Mouse (Mus musculus): ENCODE measurements at regions not wholly inside any gene's neighbourhood (a gene's known extent, or its start where the extent isn't known, plus 50 kb on each side); places are given as distances from the start of the nearest gene placed in this dataset.

DNA sequence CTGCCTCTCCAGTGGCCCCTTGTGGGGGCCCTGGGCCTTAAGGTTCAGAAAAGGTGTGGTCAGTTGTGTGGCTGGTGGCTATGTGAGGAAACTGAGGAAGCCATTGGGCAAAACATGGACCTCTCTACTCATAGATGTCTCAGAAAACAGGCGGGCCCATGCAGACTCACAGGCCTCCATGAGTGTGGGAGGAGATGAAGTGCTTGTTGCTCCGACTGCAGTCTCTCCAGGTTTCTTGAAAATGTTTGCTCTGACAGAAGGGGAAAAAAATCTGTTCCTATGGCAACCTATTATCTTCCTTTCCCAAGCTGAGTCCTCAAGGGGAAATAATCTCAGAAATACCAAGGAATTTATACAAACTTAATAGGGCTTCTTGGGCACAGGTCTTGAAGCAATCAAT, 95.3 kb upstream of the Ywhaq start:
- H3K27me3 ChIP-seq, result no peaks in the 10 kb centered on the region
- H3K4me2 ChIP-seq, result no peak overlapping the region
- no peaks in the 10 kb centered on the region for H3K36me3 ChIP-seq (ENCODE audit: poor library complexity, severe bottlenecking)
- H3K4me3 ChIP-seq, result no peak overlapping the region
- H3K9ac ChIP-seq, result no peak overlapping the region
- peaks cover 4% of the 10 kb centered on the region; the same call in 1 of the 2 replicates for H3K4me1 ChIP-seq
- no peak for ATAC-seq
- WGBS, result 83% methylated on average over 2 of the region's 2 CpGs
- H3K27ac ChIP-seq, result no peak overlapping the region
- H3K9me3 ChIP-seq (replicated peaks), result no peaks in the 10 kb centered on the region

DNA sequence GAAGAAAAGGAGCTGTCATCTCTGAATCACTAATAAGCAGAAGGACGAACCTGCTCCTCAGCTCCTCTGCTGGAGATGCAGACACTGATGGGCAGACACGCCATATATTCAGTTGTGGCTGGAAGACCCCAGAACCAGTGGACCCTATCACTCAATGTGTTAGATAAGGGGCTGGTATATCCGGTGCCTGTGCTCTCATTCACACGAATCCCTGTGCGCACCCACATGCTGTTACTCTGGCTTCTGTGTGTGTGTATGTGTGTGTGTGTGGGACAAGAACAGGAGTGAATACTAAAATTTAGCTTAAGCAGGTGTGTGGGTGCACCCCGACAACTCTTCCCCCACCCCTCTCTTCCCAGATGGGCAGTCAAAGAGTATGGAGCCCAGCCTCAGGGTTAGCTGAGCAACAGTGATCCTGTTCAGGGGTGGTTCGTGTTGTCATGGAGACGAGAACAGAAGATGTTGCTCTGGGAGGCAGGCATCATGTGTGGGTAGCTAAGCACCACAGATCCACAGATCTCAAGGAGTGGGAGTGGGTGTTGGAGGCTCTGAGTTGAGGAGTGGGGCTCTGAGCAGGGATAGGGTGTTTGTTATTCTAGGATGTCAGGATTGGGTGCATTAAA, 93.7 kb upstream of the Ywhaq start:
- Histone ChIP-seq H3K27ac (no peak overlapping the region; the same call in 1 of the 2 replicates), H3K9ac (no peak overlapping the region), H3K4me3 (no peak overlapping the region), H3K27me3 (no peaks in the 10 kb centered on the region), H3K4me1 (peaks cover 4% of the 10 kb centered on the region; the same call in 1 of the 2 replicates), H3K4me2 (no peak overlapping the region), H3K9me3 (replicated peaks) (no peaks in the 10 kb centered on the region), H3K36me3 (ENCODE audit: poor library complexity, severe bottlenecking) (no peaks in the 10 kb centered on the region)
- peak; percentile 59; the same call in 1 of the 2 replicates for ATAC-seq
- 68% methylated on average over 8 of the region's 8 CpGs for WGBS

DNA sequence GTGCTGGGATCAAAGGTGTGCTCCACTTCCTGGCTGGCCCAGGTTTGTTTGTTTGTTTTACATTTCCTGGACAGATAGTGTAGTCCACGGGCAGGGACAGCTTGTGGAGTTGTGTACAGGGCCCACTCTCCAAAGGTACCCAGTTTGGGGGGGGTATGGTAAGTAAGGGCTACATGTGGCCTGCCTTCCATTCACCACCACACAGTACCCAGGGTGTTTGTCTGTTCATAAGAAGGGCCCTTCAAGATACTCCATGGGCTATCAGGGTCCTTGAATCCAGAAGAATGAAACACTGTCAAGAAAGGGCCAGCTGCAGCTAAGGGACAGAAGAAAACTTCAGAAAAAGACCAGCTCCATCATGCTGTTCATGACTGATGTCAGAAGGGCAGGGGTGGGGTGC, 89.6 kb upstream of the Ywhaq start:
- H3K27ac ChIP-seq, result no peak overlapping the region
- no peak overlapping the region for H3K9ac ChIP-seq
- WGBS, result 78% methylated on average over 1 of the region's 1 CpGs
- peaks cover 4% of the 10 kb centered on the region; the same call in 1 of the 2 replicates for H3K4me1 ChIP-seq
- H3K27me3 ChIP-seq, result no peaks in the 10 kb centered on the region
- H3K4me3 ChIP-seq, result no peak overlapping the region
- H3K36me3 ChIP-seq (ENCODE audit: poor library complexity, severe bottlenecking), result no peaks in the 10 kb centered on the region
- H3K9me3 ChIP-seq (replicated peaks), result no peaks in the 10 kb centered on the region
- ATAC-seq, result no peak
- H3K4me2 ChIP-seq, result no peak overlapping the region

DNA sequence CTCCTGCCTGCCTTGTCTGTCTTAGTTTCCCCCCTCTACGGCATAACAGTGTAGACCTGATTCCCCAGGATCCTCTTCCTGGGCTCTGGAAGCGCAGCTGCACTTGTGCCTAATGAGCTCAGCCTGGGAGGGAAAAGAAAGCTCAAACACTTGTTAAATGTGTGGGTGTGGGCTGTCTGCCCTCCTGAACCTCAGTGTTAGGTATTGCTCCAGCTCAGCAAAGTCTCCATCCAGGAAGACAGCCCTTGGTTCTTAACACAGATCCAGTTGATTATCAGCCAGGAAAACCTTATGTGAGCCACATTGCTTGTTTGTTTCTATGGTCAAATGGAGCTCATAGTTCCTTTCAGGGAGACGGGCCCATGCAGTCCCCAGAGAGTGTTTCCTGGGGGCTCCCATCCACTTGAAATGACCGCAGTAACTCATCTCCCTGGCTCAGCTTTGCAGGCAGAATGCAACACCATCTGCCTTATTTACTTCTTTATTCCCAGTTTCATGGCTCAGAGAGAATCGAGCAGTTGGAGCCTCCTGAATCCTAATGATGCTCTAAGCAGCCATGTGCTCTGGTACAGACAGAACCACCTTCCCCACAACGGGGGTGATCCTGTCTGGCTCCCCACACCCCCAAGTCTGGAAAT, 88.4 kb upstream of the Ywhaq start:
- Histone ChIP-seq H3K4me1 (peaks cover under 1% of the 10 kb centered on the region; the same call in 1 of the 2 replicates), H3K27me3 (no peaks in the 10 kb centered on the region), H3K27ac (no peak overlapping the region; the same call in 1 of the 2 replicates), H3K9me3 (replicated peaks) (no peaks in the 10 kb centered on the region), H3K36me3 (ENCODE audit: poor library complexity, severe bottlenecking) (no peaks in the 10 kb centered on the region), H3K4me2 (no peak overlapping the region), H3K4me3 (no peak overlapping the region), H3K9ac (no peak overlapping the region)
- 72% methylated on average over 6 of the region's 6 CpGs for WGBS
- no peak for ATAC-seq

DNA sequence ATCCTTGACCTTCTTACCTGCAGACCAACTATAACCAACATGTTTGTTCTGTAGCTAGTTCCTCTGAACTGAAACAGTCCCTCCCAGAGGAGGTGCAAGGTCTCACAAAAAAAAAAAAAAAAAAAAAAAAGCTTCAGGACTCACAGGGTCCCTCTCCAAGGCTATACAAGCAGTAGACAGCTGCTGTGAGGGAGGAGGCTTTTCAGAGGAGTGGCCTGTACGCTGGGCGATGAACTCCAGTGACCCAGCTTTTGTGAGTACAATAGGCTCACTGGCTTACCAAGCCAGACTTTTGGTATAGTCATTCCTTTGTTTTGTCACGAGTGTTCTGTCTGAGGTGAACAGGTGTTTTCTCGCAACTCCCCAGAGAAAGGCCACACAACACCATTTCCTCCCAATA, 85.8 kb upstream of the Ywhaq start:
- no peaks in the 10 kb centered on the region for H3K9me3 ChIP-seq (replicated peaks)
- no peaks in the 10 kb centered on the region for H3K36me3 ChIP-seq (ENCODE audit: poor library complexity, severe bottlenecking)
- no peak for ATAC-seq
- H3K4me3 ChIP-seq, result no peak overlapping the region
- 51% methylated on average over 4 of the region's 4 CpGs for WGBS
- no peak overlapping the region for H3K9ac ChIP-seq
- H3K27ac ChIP-seq, result no peak overlapping the region
- H3K27me3 ChIP-seq, result no peaks in the 10 kb centered on the region
- no peak overlapping the region for H3K4me2 ChIP-seq
- H3K4me1 ChIP-seq, result no peaks in the 10 kb centered on the region

DNA sequence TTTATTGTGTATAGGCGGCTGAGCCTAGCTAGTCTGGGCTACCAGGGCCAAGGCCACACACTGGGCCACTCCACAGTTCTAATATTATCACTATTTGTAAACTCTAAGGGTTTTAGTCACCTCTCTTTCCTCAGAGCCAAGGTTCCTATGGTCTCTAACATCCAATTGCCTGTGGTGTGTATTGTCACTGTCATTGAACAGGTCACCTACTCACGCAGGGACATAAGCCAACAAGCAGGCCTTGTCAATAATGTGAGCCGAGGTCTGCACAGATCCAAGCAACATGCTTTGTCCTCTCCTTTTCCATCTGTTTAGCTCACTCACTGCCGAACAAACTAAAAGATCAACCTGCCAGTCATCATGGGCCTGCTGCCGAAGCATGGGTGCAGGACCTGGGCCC, 79.5 kb upstream of the Ywhaq start:
- H3K27me3 ChIP-seq, result no peaks in the 10 kb centered on the region
- no peak overlapping the region for H3K27ac ChIP-seq
- 73% methylated on average over 5 of the region's 5 CpGs for WGBS
- no peak overlapping the region for H3K4me3 ChIP-seq
- H3K36me3 ChIP-seq (ENCODE audit: poor library complexity, severe bottlenecking), result no peaks in the 10 kb centered on the region
- no peak overlapping the region for H3K4me2 ChIP-seq
- H3K9me3 ChIP-seq (replicated peaks), result no peaks in the 10 kb centered on the region
- no peak for ATAC-seq
- H3K4me1 ChIP-seq, result peaks cover 5% of the 10 kb centered on the region; the same call in 1 of the 2 replicates
- H3K9ac ChIP-seq, result no peak overlapping the region

DNA sequence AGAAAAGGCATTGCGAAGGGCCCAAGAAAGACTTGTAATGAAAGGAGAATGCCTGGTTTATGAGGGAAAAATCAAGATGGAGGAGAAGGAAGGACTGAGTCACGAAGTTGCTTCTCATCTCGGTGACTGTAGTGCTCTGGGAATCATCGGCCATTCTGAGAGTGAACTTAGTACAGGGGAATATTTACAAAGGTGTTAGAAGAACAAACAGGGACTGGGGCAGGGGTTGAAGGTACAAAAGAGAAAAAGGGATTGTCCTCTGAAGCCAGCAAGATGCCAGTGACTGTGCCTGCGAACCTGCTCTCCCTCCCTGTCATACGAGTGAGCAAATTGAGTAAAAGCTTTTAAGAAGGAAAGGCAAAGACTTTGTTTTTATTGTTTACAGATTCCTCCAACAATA, 78.1 kb upstream of the Ywhaq start:
- no peaks in the 10 kb centered on the region for H3K9me3 ChIP-seq (replicated peaks)
- no peaks in the 10 kb centered on the region for H3K36me3 ChIP-seq (ENCODE audit: poor library complexity, severe bottlenecking)
- H3K4me2 ChIP-seq, result no peak overlapping the region
- H3K9ac ChIP-seq, result no peak overlapping the region
- no peaks in the 10 kb centered on the region for H3K27me3 ChIP-seq
- ATAC-seq, result no peak
- no peak overlapping the region for H3K4me3 ChIP-seq
- 95% methylated on average over 6 of the region's 6 CpGs for WGBS
- H3K27ac ChIP-seq, result no peak overlapping the region
- H3K4me1 ChIP-seq, result peaks cover 5% of the 10 kb centered on the region; the same call in 1 of the 2 replicates

DNA sequence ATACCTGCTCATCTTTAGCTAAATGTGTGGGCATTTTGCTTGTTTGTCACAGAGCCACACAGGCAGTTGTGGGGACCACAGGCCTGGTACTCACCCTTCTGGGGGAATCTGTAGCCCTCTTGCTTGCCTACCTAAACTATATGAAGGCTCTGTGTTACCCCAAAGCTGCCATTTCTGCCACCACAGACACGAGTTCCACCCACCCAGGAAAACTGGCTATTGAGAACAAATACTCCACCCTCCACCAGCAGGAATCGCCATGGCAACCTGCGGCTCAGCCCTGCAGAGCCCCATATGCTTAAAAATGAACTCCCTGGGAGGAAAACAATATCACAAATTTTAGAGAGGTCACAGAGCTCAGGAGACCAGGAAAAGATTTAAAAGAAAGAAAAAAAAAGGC, 76.0 kb upstream of the Ywhaq start:
- H3K27ac ChIP-seq, result no peak overlapping the region
- peaks cover 5% of the 10 kb centered on the region; the same call in 1 of the 2 replicates for H3K4me1 ChIP-seq

DNA sequence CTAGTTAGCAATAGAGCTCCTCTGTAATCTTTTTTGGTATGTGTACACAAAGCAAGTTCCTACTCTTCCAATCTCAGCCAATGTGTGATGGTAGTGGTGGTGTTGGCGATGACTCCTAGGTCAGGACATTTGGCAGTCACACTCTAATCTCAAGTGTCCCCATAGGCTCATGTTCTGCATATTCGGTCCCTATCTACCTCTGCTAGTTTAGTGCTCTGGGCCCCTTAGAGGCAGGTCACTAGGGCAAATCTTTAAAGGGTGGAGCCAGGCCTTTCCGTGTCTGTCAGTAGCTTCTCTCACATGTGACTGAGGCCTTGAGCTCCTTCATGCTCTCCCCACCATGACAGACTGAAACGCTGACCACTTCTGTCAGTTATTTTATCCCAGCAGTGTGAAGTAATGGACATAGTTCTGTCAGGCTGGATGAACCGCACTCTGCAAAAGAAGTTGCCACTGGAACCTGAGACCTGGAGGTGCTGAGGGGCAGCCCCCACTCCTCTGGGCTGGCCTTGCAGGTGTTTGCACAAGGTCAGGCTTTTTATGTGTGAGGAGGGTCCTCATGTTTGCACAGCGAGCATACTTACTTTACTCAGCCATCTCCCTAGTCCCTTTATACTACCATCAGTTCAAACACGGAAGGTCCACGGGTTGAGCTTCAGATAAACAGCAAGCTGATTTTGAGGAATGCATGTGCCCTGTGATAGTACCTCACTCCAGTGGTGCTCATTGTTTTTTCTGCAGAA, 75.3 kb upstream of the Ywhaq start:
- Histone ChIP-seq H3K36me3 (ENCODE audit: poor library complexity, severe bottlenecking) (no peaks in the 10 kb centered on the region), H3K4me3 (no peak overlapping the region), H3K9me3 (replicated peaks) (no peaks in the 10 kb centered on the region), H3K4me1 (peaks cover 5% of the 10 kb centered on the region; the same call in 1 of the 2 replicates), H3K27ac (no peak overlapping the region), H3K9ac (no peak overlapping the region), H3K27me3 (no peaks in the 10 kb centered on the region), H3K4me2 (no peak overlapping the region)
- 82% methylated on average over 8 of the region's 8 CpGs for WGBS
- no peak for ATAC-seq

More for the DNA sequence above, 76.0 kb upstream of the Ywhaq start:
- H3K4me2 ChIP-seq, result no peak overlapping the region
- no peaks in the 10 kb centered on the region for H3K27me3 ChIP-seq
- no peak overlapping the region for H3K9ac ChIP-seq
- WGBS, result 30% methylated on average over 3 of the region's 3 CpGs
- ATAC-seq, result no peak; the same call in 1 of the 2 replicates
- no peak overlapping the region for H3K4me3 ChIP-seq
- no peaks in the 10 kb centered on the region for H3K36me3 ChIP-seq (ENCODE audit: poor library complexity, severe bottlenecking)
- H3K9me3 ChIP-seq (replicated peaks), result no peaks in the 10 kb centered on the region

DNA sequence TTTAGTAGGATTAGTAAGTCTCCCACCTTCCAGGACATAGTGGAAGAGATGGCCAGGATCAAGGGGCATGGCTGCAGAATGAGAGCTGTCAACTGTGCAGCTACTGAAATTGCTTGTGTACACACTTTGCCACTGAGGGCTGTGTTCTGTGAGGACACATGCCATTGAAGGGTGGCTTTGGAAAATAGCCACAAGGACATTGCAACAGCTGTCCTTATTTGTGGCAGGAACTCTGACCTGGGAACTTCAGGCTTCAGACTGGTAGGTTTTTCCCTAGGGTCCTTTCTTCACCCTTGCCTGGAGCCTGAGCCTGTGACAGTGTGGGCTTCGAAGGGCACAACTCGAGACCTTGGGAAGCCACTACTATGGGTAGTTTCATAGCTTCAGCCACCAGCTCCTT, 64.2 kb upstream of the Ywhaq start:
- Histone ChIP-seq H3K9ac (no peak overlapping the region), H3K9me3 (replicated peaks) (no peaks in the 10 kb centered on the region; the same call in 1 of the 2 replicates), H3K27ac (no peak overlapping the region), H3K4me2 (no peak overlapping the region), H3K4me3 (no peak overlapping the region), H3K36me3 (ENCODE audit: poor library complexity, severe bottlenecking) (no peaks in the 10 kb centered on the region), H3K27me3 (no peaks in the 10 kb centered on the region), H3K4me1 (no peaks in the 10 kb centered on the region)
- ATAC-seq, result no peak
- WGBS, result 85% methylated on average over 2 of the region's 2 CpGs

DNA sequence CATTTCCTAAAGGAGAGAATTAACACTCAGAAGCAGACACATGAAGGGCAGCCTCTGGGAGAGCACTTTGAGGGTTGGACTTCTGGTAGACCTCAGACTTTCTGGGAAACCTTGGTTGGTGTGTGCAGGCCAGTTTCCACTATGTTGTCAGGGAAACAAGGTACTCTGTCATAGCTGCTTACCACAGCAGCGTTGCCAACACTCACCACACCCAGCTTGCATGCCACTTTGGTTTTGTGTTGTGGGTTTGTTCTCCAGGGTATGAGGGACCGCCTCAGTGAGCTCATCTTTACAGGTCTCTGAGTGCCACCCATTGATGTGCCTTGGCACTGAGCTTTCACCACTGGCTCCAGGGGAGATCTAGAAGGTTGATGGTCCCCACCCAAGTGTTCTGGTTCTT, 62.8 kb upstream of the Ywhaq start:
- no peak overlapping the region for H3K4me3 ChIP-seq
- no peaks in the 10 kb centered on the region for H3K4me1 ChIP-seq
- 87% methylated on average over 2 of the region's 2 CpGs for WGBS
- H3K9me3 ChIP-seq (replicated peaks), result no peaks in the 10 kb centered on the region; the same call in 1 of the 2 replicates
- ATAC-seq, result no peak
- no peak overlapping the region for H3K4me2 ChIP-seq
- no peaks in the 10 kb centered on the region for H3K36me3 ChIP-seq (ENCODE audit: poor library complexity, severe bottlenecking)
- no peak overlapping the region for H3K9ac ChIP-seq
- no peak overlapping the region for H3K27ac ChIP-seq
- H3K27me3 ChIP-seq, result no peaks in the 10 kb centered on the region

DNA sequence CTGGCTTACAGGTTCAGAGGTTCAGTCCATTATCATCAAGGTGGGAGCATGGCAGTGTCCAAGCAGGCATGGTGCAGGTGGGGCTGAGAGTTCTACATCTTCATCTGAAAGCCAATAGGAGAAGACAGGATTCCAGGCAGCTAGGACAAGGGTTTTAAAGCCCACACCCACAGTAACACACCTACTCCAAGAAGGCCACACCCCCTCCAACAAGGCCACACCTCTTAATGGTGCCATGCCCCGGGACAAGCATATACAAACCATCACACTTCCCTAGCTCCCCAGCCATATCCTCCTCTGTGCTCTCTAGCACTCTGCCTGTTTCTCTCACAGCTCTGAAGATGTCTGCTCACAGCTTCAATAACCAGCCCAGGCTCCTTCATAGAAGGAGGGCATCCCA, 61.8 kb upstream of the Ywhaq start:
- no peak overlapping the region for H3K9ac ChIP-seq
- no peak overlapping the region for H3K4me2 ChIP-seq
- no peak overlapping the region for H3K27ac ChIP-seq
- ATAC-seq, result no peak
- WGBS, result 77% methylated on average over 1 of the region's 1 CpGs
- H3K36me3 ChIP-seq (ENCODE audit: poor library complexity, severe bottlenecking), result no peaks in the 10 kb centered on the region
- no peaks in the 10 kb centered on the region for H3K4me1 ChIP-seq
- H3K9me3 ChIP-seq (replicated peaks), result no peaks in the 10 kb centered on the region; the same call in 1 of the 2 replicates
- no peaks in the 10 kb centered on the region for H3K27me3 ChIP-seq
- H3K4me3 ChIP-seq, result no peak overlapping the region
